8 mouse cellular contexts compared by ENCODE assay signal in the genomic region with DNA sequence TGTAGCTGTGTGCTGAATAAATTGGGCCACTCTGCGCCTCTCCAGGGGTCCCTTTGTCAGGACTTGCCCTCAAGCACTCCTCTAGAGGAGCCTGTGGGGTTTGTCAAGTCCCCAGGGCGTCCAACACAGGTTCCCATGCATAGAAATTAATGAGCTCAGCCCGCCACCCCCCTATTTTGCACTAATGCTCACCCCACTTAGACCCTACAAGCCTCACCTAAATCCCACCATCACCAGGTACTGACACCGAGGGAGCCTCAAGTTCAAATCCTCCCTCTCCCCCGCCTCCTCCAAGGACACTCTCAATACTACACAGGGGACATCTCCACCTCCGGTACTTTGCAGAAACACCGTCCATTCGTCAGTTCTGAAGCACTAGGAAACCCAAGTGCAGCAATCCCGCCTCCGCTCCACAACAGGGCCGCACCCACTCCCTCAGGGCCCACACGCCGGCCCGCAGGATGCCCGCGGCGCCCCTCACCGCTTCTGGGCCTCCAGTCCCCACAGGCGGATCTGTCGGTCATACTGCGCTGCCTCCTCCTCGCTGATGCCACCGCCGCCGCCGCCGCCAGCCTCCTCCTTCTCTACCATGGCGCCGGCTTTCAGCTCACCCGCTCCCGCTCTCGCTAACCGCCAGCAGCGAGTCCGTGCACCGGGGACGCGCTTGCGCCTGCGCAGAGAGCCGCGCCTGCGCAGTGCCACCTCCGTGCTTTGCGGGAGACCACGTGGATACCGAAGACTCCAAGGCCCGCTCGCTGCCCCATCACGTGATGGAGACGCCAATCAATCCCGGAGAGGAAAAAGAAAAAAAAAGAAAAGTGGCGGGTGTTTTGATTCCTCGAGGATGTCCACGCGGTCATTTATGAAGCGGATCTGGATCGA. TPM values are rescaled to one million over a fixed set of nuclear protein-coding genes. Genes with fewer than 3 reads are reported as not detected.
DNase-seq lines count a peak whose midpoint lies in the region; ATAC-seq and TF ChIP-seq lines count a peak whose summit lies in the region.

A gene (minus strand): TSS at position 647 of the 882 bp plus-strand sequence.

- under 1% methylated on average over 58 of the region's 58 CpGs for WGBS in hindbrain, embryonic 14.5 days

- H3K4me3 ChIP-seq in hindbrain, embryonic 14.5 days (replicated peaks; ENCODE audit: low read length): peak within 1 kb of the TSS; percentile 81

- H3K4me2 ChIP-seq in hindbrain, embryonic 14.5 days (replicated peaks): peak within 1 kb of the TSS; percentile 60

- no peak for TF ChIP-seq CTCF in Patski (IDR thresholded peaks at IDR 0.05)

- DNase-seq in Patski (ENCODE audit: low read depth, low spot score): peak; percentile 78
- DNase-seq in cerebellum, postnatal 14 days: peak; percentile 97 to 98
- DNase-seq in frontal cortex, postnatal 25 days (ENCODE audit: low spot score in 2 of 2): peak; percentile 85 to 95
- DNase-seq in hindbrain, embryonic 14.5 days (ENCODE audit: low spot score): peak; percentile 99
- peak; percentile 96 to 97 for DNase-seq in layer of hippocampus, postnatal 36 days
- DNase-seq in lung, postnatal 36 days: peak; percentile 97
- peak; percentile 98 for DNase-seq in retina, postnatal 1 day
- peak; percentile 87 to 95 for DNase-seq in urinary bladder, adult 18-20 months (ENCODE audit: low spot score in 2 of 2)

- H3K4me1 ChIP-seq in hindbrain, embryonic 14.5 days (replicated peaks; ENCODE audit: control insufficient read depth, insufficient read depth, low read length): peaks cover 11% of the 10 kb centered on the region

- peak; percentile 81 for ATAC-seq in Patski
- peak; percentile 94 for ATAC-seq in hindbrain, embryonic 14.5 days (ENCODE audit: low FRiP score)

- POLR2A ChIA-PET in Patski (lab: Charles Lee): interaction anchor here (0.6 to 0.9 kb wide), 2 partner anchors 18 to 33 kb away, joined by 3 read pairs; no protein-coding TSS in a partner anchor

- H3K9me3 ChIP-seq in hindbrain, embryonic 14.5 days (ENCODE audit: control insufficient read depth, low read length): no peaks in the 10 kb centered on the region

- peak within 1 kb of the TSS; percentile 89 for H3K9ac ChIP-seq in hindbrain, embryonic 14.5 days

- CTCF ChIA-PET in Patski (lab: Charles Lee): interaction anchor here (0.8 to 2.6 kb wide), 10 partner anchors 11 to 102 kb away, joined by 3 to 13 read pairs (median 3); no protein-coding TSS in a partner anchor

- in situ Hi-C loops in Patski (cut with MboI; ENCODE audit: low pct_unique_long_range_greater_than_20kb): no loop called here

- H3K27me3 ChIP-seq in Patski: no peaks in the 10 kb centered on the region
- no peaks in the 10 kb centered on the region for H3K27me3 ChIP-seq in hindbrain, embryonic 14.5 days (ENCODE audit: control insufficient read depth, insufficient read depth, low read length)

- peak within 1 kb of the TSS; percentile 81 for H3K27ac ChIP-seq in hindbrain, embryonic 14.5 days

- H3K36me3 ChIP-seq in hindbrain, embryonic 14.5 days (replicated peaks; ENCODE audit: control insufficient read depth, insufficient read depth): 0 out of 2 replicates have a peak, but pooled peaks cover 5% of the 10 kb centered on the region

RNA-seq across cellular contexts. Expression of the gene that starts here (rescaled TPM):
- polyA plus RNA-seq in Patski (2021): 244 TPM
- 224 and 245 TPM in 2 replicates for polyA plus RNA-seq in hindbrain, embryonic 14.5 days (2014; fragmentation: Nextera tagmentation; extraction: Ambion mirVana)
- total RNA-seq in layer of hippocampus, postnatal 36 days (2021): 10 to 100 TPM; 88.7 to 97.5 TPM

Comparison
In these comparisons a context has a peak if more than half of its experiments do, and no peak if none do; other contexts are left out.
1. Peak in every context shown above with its lines: DNase-seq, ATAC-seq, H3K4me3 ChIP-seq and H3K27ac ChIP-seq.